Mouse (Mus musculus) CD4-positive naive resting alpha-beta T cell, adult 57 days (primary cell): Measurements from ENCODE around the gene Ptpn11. TPM values are rescaled to one million over a fixed set of nuclear protein-coding genes. Genes with fewer than 3 reads are reported as not detected.

Experiments used
- total RNA-seq: library from RNA; stranded (reverse); gene quantifications from one replicate; pipeline ENCODE4 v1.2.4, GENCODE M21; 2023

The Ptpn11 gene
- total RNA-seq, result 34.2 TPM

GRCm38 (mm10) chr5:121190836-121191583 lies at the start of gene Ptpn11:
Gene Ptpn11 (minus strand): TSS chr5:121191397.

DNA sequence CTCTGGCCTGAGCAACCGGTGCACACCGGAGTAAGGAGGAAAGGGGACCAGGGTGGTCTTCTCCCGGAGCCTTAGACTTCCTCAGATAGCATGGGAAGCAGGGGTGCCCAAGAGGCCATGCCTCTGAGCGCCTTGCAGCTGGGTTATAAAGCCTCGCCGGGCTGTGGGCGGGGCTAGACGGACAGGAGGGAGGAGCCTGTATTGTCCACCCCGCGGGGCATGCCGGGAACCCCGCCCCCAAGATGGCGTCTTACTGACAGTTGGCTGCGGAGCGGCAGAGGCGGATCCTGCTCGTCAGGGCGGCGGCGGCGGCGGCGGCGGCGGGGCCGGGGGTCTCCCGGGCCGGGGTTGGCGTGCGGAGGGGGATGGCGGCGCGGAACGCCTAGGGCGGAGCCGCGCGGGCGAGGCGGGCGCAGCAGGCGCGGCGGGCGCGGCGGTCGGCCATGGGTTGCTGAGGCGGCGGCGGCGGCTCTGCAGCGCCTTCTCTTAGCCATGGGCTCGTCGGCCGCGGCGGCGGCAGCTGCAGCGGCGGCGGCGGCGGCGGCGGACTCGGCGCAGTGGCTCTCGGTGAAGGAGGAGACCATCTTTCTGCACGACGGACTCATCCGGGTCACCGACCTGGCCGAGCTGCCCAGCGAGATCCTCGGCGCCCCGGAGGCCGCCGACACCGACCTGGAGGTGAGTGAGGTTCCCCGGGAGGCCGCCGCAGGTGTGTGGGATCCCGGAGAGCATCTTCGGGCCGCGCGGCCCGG lies 29.0 kb upstream of the Ptpn11 start, which contains the start of gene Hectd4:
Hectd4 (plus strand) TSS at position 240 of the 752 bp plus-strand sequence.

DNA sequence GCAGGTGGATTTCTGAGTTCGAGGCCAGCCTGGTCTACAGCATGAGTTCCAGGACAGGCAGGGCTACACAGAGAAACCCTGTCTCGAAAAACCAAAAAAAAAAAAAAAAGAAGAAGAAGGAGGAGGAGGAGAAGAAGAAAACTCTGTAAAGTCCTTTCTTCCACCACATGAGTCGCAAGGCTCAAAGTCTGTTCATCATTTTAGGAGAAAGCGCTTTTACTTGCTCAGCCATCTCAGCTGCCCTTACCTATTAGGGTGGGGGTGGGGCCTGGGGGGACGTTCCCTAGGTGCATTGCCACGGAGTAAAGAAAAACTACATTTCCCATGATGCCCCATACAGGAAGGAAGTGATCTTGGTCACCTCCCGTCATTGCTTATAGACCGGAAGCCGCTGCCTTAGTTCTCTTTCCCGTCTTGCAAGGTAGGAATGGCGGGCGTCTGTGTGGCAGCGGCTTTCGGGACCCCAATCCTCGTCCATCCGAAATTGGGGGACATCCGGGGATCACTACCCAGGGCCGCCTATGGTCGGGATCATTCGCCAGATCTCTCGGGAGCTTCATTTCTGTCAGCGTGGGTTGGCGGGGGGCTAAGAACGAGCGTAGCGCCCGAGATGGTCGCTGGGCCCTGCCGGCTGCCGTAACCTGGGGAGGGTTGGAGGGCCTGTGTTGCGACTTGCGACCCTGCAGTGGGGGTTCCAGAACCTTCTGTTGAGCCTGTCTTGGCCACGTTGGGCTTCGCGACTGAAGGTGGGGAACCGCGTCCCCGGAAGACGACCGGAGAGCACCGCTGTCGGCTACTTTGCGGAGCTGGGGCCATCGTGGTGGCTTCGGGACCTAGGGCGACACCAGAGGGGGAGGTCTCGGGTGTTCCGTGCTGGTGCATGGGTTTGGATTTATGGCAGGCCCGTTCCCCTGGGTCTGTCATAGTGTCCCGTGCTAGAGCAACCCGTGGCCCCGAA lies 13.2 kb upstream of the Ptpn11 start, which contains the start of gene Rpl6:
Rpl6 (plus strand) TSS at position 350 of the 958 bp plus-strand sequence.

Other genes starting within 250 kb of the Ptpn11 start
- gene Rph3a, start 181.3 kb downstream of the Ptpn11 start, total RNA-seq, result not detected
- 2,175 TPM for gene Rpl6, start 13.1 kb upstream of the Ptpn11 start, total RNA-seq
- 68.8 TPM for gene Hectd4, start 28.8 kb upstream of the Ptpn11 start, total RNA-seq
- 39.3 TPM for gene Trafd1, start 194.2 kb upstream of the Ptpn11 start, total RNA-seq
- gene Naa25, start 206.5 kb upstream of the Ptpn11 start, total RNA-seq, result 42.7 TPM